Mouse (Mus musculus) erythroid progenitor cell, adult 5-6 weeks (primary cell): ENCODE measurements around the gene Brd3. TPM values are rescaled to one million over a fixed set of nuclear protein-coding genes. Genes with fewer than 3 reads are reported as not detected.
A peak's percentile ranks its signal among the peaks of the same experiment; 100 is the strongest.

Experiments used
- ATAC-seq: replicated peaks from 2 replicates; pipeline ENCODE4 v1.8.0; 2016; ENCODE audit warnings: moderate number of reproducible peaks, mild to moderate bottlenecking, moderate TSS enrichment, inconsistent platforms; ENCODE audit not compliant: poor library complexity, low FRiP score, severe bottlenecking
- total RNA-seq, 2 experiments: library from RNA; stranded (forward) in 1 of 2; stranded (reverse) in 1 of 2; fragments of 150-400 nt in 1 of 2; fragments of 186-747, 209-891 nt in 1 of 2; gene quantifications; 2 replicates each; pipeline versions ENCODE4 v1.2.3 to v1.2.4; 2015 to 2017; ENCODE audit warnings: low replicate concordance in 2 of 2

Brd3 gene
- total RNA-seq, 2 experiments from 2014 or later = 17.3 to 30.6 TPM

DNA sequence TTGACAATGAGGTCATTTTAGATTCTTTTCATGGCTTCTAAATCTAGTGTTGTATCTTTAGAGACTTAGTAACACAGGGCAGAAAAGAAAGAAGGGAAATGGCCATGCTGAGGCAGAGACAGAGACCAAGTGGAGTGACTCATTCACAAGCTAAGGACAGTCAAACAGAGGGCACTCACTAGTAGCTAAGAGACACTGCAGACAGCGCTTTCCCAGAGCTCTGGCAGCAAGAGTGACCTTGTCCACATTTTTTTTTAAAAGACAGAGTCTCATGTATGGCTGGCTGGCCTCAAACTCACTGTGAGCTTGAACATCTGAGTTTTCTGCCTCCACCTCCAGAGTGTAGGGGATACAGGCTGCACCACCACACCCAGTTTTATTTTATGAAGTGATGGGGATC is 69.6 kb downstream of the Brd3 start:
- no peak for ATAC-seq

DNA sequence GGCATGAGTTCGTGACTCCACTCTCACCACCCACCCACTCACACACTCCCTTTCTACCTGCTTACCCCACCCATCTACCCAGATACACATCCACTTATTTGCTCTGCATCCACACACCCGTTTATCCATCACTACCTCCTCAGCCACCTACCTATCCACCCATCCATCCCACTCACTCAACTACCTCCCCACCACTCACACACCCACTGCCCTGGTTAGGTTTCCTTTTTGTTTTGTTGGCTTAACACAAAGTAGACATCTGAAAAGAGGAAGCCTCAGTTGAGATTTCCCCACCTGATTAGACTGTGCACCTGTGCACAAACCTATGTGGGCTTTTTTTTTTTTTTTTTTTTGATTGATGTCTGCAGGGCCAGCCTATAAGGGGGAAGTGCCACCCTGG is 74.9 kb downstream of the Brd3 start:
- ATAC-seq = no peak

DNA sequence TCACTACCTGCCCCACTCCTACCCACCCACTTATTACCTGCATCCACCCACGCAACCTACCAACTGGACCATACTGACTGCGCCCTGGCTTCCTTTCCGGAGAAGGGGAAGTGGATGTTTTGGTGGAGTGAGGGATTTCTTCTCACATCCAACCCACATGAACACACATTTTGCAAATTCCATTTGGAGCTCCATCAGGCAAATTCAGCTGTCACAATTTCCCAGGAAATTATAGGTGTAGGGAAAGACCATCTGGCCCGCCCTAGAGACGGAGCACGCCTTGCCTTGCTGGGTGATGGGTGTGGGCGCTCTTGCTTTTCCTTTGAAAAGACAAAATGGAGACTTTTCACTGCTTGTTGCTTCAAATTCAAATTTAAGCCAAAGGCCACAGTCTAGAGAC is 76.8 kb downstream of the Brd3 start:
- no peak for ATAC-seq

DNA sequence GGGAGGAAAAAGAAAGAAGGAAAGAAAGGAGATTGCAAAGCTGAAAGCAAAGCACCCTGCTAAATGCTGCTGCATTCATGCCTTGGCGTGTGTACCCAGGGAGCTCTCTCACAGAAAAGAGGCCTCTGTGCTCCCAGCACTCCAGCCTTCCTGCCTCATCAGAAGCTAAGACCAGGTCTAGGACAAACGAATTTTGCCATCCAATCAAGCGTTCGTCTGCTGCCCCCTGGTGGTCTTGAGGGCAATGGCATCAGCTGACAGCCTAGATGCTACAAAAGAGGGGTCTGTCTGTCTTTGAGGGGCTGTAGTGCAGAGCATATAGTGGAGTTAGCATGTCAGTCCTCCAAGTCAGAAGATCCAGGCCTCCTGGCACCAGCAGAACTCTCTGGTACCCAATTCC is 79.4 kb downstream of the Brd3 start:
- ATAC-seq = 0 out of 2 replicates have a peak, but pooled peaks have one; percentile 46

DNA sequence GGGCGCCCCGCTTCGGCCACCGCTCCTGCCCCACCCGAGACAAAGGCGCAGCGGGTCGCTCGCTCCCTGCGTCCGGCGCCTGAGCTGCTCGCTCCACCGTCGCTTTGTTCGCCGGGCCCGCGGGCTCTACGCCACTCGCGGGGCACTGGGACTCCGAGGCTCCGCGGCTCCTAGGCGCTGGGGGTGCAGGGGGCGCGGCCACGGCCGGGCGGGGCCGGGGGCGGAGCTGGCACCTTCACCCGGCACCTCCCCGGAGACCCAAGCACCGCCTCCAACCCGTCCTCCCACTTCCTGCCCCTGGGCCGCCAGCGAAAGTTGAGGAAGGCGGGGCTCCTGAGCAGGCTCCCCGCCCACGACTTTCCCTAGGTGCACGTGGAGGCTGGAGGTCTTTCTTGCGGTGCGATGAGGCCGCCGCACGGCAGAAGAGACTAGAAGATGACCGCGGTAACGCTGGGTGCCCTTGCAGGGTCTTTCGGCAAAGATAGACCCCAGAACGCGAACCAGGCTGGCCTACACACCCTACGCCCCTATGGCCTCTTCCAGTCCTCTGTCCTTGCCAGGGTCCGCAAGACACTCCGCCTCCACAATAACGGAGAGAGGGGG is 80.5 kb downstream of the Brd3 start, which contains the start of gene Vav2:
Gene Vav2, minus strand, starts transcription at position 179 of the 603 bp plus-strand sequence.
- peak; percentile 91 for ATAC-seq

DNA sequence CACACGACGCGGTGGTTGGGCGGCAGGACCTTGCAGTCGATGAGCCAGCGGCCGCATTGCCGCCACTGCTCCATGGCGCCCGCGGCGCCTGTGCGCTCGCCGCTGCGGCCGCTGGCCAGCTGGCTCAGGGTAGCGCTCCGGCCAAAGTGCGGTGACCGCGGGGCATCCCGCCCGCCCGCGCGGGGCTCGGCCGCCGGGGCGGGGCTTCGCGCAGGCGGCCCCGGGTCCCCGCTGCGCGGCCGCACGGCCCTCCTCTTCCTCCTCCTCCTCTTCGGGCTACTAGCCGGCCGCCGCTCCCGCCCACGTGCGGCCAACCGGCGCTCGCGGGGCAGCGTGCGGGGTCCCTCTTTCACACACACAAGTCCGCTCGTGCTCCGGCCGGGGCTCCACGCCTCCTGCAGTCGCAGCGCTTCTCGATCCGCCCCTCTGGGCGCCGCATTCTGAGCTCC is 81.0 kb downstream of the Brd3 start:
- ATAC-seq = no peak

DNA sequence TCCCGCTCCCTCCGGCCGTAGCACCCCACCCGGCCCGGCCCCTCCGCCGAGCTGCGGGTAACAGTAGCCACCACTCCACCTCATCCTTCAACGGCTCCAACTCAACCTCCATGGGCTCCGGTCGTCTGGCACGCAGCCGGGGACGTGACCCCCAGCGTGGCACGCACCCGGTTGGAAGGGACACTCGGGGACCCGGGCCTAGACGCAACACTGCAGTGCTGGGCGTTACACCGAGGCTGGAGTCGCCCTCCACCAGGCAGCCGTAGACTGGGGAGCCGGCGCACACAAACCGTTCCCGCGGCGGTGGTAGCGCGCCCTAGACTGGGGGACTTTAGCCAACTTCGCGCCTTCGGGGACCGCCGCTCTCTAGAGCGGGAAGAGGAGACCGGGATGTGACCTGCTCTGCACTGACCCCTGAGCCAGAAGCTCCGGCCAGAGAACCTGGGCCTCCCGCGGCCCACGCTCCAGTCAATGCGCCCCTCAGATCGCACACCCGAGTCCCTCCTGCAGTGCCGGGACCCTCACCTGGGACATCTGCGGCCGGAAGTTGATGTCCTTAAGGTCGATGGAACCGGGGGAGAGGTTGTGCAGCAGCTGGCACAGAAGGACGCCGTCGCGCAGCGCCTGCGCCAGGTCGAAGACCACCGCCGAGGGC is 81.6 kb downstream of the Brd3 start:
- ATAC-seq = no peak

DNA sequence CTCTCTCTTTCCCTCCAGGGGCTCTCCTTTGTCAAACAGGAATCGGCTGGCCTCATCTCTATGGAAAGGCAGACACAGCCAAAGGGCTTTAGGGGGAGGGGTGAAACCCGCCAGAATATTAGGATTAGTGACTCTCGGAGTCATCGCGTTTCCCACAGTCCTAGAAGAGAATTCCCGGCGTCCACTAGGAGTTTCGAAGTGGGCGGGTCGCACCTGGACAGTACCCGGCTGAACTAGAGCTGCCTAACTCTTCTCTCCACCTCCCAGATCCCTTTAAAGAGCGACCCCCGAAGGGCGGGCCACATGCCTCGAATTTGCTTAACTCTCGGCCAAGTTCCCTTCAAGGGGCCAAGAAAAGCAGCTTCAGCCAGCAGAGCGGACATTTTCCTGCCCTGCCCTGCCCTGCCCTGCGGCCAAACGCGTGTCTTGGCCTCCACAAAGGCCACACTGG is 82.3 kb downstream of the Brd3 start:
- no peak for ATAC-seq

DNA sequence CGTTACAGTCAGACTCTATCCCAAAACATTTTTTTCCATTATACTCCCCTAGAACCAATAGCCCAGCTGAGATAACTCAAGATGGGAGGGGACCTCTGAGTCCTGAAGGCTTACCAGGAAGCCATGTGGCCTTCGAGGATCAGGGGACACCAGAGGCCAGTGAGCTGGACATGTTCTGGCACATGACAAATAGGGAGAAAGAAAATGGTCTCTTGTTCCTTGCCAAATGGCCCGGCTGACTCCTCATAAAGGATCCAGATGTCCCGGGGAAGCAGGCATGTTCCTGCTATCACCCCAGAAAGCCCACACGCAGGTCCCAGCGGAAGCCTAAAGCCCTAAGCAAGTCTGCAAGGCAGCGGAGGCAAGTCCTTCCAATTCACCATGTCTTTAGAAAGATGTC is 83.9 kb downstream of the Brd3 start:
- ATAC-seq = no peak

DNA sequence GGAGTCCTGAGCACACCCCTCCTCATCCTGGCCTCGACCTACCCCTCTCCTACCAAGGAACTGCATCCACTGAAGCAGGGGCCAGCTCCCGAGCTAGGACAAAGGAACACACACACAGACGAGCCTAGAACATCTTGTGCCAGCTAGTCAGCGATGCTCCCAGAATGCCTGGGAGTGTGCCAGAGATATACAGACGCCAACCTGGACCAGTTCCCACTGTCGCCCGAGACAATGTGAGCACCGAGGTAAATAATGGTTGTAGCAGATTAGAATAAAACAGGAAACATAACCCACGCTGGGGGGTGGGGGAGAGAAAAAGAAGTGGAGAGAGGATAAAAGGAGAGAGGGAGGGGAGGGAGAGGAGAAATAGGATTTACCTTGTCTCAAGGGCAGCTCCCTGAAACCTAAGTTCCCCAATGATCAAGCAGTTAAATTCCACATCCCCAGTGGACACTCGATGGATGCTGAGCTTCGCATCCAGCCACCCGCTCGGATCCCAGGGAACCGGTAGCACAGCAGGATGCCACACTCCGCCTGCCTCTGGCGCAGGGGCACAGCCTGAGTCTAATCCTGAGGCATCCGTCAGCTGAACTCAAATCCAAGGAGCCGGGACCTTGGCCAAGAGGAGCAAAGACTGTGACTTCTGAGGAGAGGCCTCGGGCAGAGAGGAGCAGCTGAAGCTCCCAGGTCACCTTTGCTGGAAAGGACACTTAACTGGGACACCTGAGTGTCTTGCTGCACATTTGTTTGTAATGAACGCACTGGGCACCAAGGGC is 86.0 kb downstream of the Brd3 start:
- no peak for ATAC-seq

DNA sequence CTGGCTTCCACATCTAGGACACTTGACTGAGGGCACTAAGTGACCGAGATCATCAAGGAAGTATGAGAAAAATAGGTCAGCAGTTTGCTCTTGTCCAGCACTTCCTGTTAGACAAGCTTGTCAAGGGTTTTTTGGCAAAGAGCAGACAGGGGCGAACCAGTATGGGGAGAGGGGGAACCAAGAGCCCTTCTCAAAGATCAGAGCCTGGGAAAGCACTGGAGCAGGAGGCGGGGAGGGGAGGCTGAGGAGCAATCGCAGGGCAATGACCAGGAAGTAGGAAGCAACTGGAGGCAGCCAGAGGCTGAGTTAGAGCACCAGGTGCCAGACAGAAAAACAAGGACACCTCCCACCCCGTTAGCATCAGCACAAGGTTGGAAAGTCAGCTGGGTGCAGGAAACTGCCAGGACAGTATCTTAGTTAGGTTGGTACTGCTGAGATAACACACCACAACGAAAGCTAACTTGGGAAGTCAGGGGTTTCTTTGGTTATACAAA is 88.8 kb downstream of the Brd3 start:
- no peak for ATAC-seq

DNA sequence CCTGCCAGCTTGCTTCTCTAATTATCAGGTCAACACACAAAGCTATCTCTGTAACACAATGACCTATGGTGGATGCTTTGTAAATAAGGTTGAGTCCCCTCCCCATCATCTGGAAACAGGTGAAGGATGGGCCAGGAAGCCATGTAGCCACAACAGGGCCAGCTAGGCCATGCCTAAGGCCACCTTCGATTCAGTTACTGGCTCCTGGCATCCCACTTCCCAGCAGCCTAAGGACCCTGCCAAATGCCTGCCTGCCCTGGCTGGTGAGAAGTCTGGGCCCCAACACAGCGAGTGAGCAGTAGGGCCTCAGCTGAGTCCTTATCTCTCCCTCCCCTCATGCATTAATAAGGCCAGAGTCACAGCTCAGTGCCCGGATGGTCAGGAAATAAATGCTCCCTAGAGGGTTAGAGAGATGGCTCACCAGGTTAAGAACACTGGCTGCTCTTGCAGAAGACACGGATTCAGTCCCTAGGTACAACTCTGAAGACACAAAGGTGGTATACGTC is 89.8 kb downstream of the Brd3 start:
- ATAC-seq = no peak

DNA sequence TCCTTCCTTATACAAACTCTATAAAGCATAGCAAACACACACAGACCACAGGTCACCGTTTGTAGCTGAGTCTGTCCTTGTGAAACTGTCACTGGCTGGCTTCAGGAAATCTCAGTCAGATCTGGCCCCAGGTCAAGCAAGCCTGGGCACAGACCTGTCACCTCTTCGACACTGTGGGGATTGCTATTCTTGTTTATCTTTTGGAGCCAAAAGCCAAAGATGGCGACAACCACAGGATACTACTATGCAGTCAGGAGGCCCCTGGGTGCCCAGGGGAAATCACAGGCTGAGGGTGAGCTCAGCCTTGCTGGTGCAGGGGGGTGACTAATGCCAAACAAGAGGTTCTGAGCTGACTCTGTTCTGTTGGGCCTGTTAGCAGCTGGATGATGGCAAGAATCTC is 91.0 kb downstream of the Brd3 start:
- ATAC-seq = no peak

DNA sequence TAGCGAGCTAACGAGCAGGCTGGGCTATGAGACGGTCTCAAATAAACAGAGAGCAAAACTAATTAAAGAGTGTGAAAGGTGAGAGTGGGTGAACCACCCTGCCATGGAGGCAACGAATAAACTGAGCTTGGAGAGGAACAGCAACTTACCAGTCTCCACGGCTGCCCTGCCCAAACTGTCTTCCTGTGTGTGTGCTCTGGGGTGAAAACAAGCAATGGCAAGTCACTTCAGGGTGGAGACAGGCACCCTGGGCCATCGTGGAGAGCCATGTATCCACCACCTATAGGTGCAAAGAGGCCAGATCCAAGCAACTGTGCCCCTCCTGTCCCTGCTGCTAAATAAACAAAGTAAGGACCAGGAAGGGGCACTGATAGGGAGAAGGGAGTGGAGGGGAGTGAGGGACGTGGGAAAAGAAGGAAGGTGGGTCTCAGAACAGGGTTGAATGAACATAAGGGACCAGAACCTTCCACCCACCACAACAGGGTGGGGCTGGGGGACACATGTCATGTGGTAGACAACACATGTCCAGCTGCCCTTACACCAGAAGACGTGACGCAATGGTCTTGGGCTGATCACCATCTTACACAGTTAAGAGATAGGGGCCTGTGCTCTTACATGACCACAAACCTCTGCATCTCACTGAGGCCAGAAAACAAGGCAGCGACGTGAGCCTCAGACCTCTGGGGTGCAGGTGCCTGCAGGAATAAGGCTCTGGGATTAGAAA is 92.2 kb downstream of the Brd3 start:
- no peak for ATAC-seq

DNA sequence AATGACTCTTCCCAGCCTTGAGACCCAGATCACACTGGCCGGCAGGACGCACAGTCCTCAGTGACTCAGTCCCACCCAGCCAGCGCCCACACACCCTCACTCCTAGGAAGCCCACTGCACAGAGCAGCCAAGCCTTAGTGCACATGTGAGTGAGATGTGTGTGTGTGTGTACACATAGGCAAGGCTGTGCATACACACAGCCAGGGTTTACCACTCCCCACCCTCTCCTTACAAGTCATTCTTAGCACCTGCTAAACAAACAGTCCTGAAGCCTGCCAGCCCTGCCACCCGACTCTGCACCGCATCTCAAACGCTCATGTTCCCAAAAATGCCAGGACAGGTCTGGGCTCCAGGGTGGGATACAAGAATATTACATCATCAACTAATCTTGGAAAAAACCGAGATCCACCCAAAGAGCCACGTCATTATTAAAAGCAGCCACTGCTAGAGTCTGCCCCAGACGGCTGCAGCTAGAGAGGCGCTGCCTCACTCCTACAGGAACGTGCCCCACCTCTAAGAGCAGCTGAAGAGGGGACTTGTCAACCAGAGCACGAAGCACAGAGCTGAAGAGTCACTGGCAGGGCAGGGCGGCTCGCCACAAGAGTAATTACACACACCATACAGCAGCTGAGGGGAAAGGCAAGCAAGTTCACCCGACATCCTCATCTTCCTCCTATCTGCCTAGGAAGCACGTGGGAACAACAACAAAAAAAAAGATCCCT is 93.4 kb downstream of the Brd3 start:
- ATAC-seq = no peak

DNA sequence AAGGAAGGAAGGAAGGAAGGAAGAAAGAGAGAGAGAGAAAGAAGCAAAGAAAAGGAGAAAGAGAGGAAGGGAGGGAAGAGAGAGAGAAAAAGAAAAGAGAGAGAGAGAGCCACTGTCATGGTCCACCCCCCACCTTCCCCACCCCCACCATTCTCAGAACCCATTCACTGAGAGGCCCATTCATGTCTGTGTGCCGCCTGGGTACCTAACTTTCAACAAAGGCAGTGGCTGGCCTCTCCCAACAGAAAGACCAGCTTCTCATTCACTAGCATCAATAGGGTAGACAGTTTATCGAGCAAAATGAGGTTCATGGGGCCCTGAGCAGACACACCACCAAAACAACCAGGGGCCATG is 93.9 kb downstream of the Brd3 start:
- ATAC-seq = no peak

DNA sequence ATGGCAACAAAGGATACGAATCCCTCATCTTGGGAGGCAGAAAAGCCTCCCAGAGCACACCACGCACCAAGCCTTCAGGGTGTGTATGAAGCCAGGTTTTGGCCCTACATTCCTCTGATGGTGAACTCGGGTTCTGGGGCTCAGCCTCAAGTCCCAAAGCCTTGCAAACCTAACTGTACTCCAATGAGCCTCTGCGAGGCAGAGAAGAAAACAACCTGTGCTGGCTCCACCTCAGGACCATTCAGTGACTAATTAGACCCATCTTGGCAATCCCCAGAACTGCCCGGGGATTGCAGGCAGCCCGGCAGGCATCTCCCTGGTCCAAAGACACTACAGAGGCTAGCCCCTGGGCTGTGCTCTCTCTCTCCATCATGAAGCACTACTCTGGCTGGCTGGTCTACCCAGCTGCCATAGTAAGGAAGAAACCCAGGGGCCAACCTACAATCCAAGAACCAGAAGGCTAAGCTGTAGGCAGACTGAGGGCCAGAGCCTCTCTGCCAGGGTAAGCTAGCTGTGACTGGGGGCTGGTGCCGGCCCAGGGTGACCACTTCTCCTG is 95.1 kb downstream of the Brd3 start:
- ATAC-seq = no peak

DNA sequence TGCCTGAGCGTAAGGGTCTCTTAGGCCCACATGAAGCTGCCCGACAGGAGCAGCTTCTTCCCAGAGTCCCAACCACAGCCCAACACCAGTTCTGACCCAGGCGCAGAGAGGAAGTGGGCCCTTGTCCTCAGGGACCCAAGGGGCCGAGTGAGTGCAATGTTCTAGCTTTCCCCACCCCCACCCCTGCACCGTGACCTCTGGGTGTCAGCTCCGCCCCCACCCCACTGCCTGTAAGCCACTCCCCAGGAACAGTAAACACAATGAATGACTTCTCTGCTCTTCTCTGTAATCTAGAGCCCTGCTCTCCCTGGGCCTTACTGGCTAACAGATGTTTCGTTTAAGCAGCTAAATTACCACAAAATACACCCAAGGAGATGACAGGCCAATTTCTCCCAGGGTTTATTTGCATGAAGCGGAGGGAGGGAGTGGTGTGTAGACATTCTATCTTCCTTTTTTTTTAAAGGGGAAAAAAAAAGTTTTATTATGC is 95.7 kb downstream of the Brd3 start:
- no peak for ATAC-seq
